Mouse (Mus musculus) embryo, embryonic 11 days (tissue): ENCODE data around the gene Gm6509.
"Not testable (repeated sequence)": the region's sequence is repeated elsewhere in the genome, so short reads cannot be mapped to it uniquely, and the experiment has no call there.

Experiments used
- DNase-seq: peaks from one replicate; pipeline ENCODE4 v3.0.0-alpha.2; 2015

The Gm6509 gene

GRCm38 (mm10) chr5:94623679-94624078 is at the start of gene Gm6509:
Gm6509 (plus strand) TSS chr5:94623979.
- not testable (repeated sequence) for DNase-seq

- not testable (repeated sequence) for DNase-seq
Observed at GRCm38 (mm10) chr5:94616242-94616641, 7.5 kb upstream of the Gm6509 start, which contains the start of gene Gm3147. Gm3147 (minus strand) TSS chr5:94616342.

GRCm38 (mm10) chr5:94648082-94648481 is 24.3 kb downstream of the Gm6509 start, which contains the start of gene Gm6205:
Gm6205 (plus strand) TSS chr5:94648382.
- DNase-seq = not testable (repeated sequence)
